Mouse (Mus musculus): ENCODE data around the gene Ulk4. TPM values are rescaled to one million over a fixed set of nuclear protein-coding genes. Genes with fewer than 3 reads are reported as not detected.

The Ulk4 gene
- polyA plus RNA-seq, 1 experiment from 2014 or later: 75.1 TPM

DNA sequence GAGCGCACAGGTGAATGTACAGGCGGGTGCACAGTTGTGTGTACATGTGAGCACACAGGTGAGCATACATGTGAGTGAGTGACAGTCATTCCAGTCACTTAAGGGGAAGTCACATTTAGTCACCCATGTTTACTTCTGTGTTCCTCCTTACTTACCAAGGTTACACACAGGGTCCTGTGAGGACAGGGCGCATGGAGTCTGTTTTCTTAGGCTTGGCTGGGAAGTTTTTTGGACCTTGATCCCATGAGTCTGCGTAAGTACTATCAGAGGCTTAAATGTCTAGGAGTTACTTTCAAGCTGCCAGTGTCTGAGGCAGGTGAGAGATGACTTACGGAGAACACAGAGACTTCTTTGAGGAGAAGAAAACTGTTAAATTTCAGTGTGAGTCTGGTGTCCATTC, 291.5 kb downstream of the Ulk4 start:
- 92% methylated on average over 5 of the region's 5 CpGs for WGBS
- no peak for ATAC-seq (replicated peaks; ENCODE audit: low FRiP score)
- Histone ChIP-seq H3K36me3 (ENCODE audit: control insufficient read depth, insufficient read depth, low read length) (no peaks in the 10 kb centered on the region), H3K9me3 (ENCODE audit: control insufficient read depth, low read length) (no peaks in the 10 kb centered on the region), H3K4me2 (no peak overlapping the region), H3K4me1 (replicated peaks; ENCODE audit: control insufficient read depth, insufficient read depth, low read length) (peaks cover 4% of the 10 kb centered on the region), H3K27me3 (replicated peaks; ENCODE audit: control insufficient read depth, insufficient read depth, low read length) (no peaks in the 10 kb centered on the region), H3K4me3 (ENCODE audit: low read depth, low read length) (no peak overlapping the region), H3K27ac (ENCODE audit: low read depth, low read length) (no peak overlapping the region), H3K9ac (ENCODE audit: low read depth, low read length) (no peak overlapping the region)
- DNase-seq (ENCODE audit: low spot score): no peak

DNA sequence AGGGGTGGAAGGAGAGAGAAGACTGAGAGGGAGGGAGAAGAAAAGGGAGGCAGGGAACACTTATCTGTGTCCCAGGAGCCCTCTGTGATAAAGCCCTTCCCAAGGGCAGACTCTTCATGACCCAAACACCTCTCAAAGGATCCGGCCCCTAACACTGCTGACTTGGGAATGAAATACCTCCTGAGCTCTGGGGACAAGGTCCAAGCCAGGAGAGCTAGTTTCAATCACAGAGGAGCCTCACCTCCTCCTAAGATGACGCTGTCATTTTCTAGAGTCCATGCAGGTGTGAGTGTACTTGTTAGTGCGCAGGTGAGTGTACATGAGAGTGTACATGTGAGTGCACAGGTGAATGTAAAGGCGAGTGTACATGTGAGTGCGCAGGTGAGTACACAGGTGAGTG, 292.0 kb downstream of the Ulk4 start:
- Histone ChIP-seq H3K4me2 (no peak overlapping the region), H3K9me3 (ENCODE audit: control insufficient read depth, low read length) (no peaks in the 10 kb centered on the region), H3K36me3 (ENCODE audit: control insufficient read depth, insufficient read depth, low read length) (no peaks in the 10 kb centered on the region), H3K9ac (ENCODE audit: low read depth, low read length) (no peak overlapping the region), H3K27ac (ENCODE audit: low read depth, low read length) (no peak overlapping the region), H3K4me3 (ENCODE audit: low read depth, low read length) (no peak overlapping the region), H3K4me1 (replicated peaks; ENCODE audit: control insufficient read depth, insufficient read depth, low read length) (peaks cover 4% of the 10 kb centered on the region), H3K27me3 (replicated peaks; ENCODE audit: control insufficient read depth, insufficient read depth, low read length) (no peaks in the 10 kb centered on the region)
- DNase-seq (ENCODE audit: low spot score) (no peak), ATAC-seq (replicated peaks; ENCODE audit: low FRiP score) (no peak)
- WGBS: 86% methylated on average over 5 of the region's 5 CpGs

GRCm38 (mm10) chr9:120984509-120984908, 292.5 kb downstream of the Ulk4 start:
- H3K27ac ChIP-seq (ENCODE audit: low read depth, low read length): no peak overlapping the region
- H3K9me3 ChIP-seq (ENCODE audit: control insufficient read depth, low read length): no peaks in the 10 kb centered on the region
- peaks cover 4% of the 10 kb centered on the region for H3K4me1 ChIP-seq (replicated peaks; ENCODE audit: control insufficient read depth, insufficient read depth, low read length)
- WGBS: 67% methylated on average over 5 of the region's 5 CpGs
- no peak overlapping the region for H3K9ac ChIP-seq (ENCODE audit: low read depth, low read length)
- H3K4me2 ChIP-seq: no peak overlapping the region
- ATAC-seq (replicated peaks; ENCODE audit: low FRiP score): no peak
- H3K4me3 ChIP-seq (ENCODE audit: low read depth, low read length): no peak overlapping the region
- H3K27me3 ChIP-seq (replicated peaks; ENCODE audit: control insufficient read depth, insufficient read depth, low read length): no peaks in the 10 kb centered on the region
- no peak for DNase-seq (ENCODE audit: low spot score)
- H3K36me3 ChIP-seq (ENCODE audit: control insufficient read depth, insufficient read depth, low read length): no peaks in the 10 kb centered on the region

- no peak for ATAC-seq (replicated peaks; ENCODE audit: low FRiP score)
- H3K4me1 ChIP-seq (replicated peaks; ENCODE audit: control insufficient read depth, insufficient read depth, low read length): peaks cover 4% of the 10 kb centered on the region
- no peaks in the 10 kb centered on the region for H3K36me3 ChIP-seq (ENCODE audit: control insufficient read depth, insufficient read depth, low read length)
- no peak overlapping the region for H3K4me2 ChIP-seq
- no peak overlapping the region for H3K4me3 ChIP-seq (ENCODE audit: low read depth, low read length)
- 82% methylated on average over 8 of the region's 8 CpGs for WGBS
- no peak overlapping the region for H3K27ac ChIP-seq (ENCODE audit: low read depth, low read length)
- H3K9me3 ChIP-seq (ENCODE audit: control insufficient read depth, low read length): no peaks in the 10 kb centered on the region
- H3K9ac ChIP-seq (ENCODE audit: low read depth, low read length): no peak overlapping the region
- no peaks in the 10 kb centered on the region for H3K27me3 ChIP-seq (replicated peaks; ENCODE audit: control insufficient read depth, insufficient read depth, low read length)
- no peak for DNase-seq (ENCODE audit: low spot score)
These were observed 293.1 kb downstream of the Ulk4 start for GRCm38 (mm10) chr9:120983849-120984248.

DNA sequence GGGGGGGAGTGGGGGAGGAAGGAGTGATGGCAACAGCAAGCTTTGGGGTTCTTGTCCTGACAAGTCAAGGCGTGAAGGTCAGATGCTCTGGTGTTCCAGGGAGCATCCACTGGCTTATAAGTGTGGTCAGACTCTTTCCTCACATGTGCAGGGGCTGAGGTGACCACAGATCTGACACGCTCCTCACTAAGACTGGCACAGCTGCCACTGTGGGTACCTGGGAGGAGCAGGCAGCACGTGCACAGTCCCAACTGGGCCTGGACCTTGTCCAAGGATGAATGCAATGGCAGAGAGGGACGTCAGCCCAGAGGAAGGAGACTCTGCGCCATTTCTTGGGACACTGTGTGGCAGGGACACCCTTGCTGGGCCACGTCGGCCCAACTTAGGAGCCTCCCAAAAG, 295.2 kb downstream of the Ulk4 start:
- ATAC-seq (replicated peaks; ENCODE audit: low FRiP score) (no peak), DNase-seq (ENCODE audit: low spot score) (no peak)
- H3K27me3 ChIP-seq (replicated peaks; ENCODE audit: control insufficient read depth, insufficient read depth, low read length): no peaks in the 10 kb centered on the region
- no peak overlapping the region for H3K9ac ChIP-seq (ENCODE audit: low read depth, low read length)
- no peak overlapping the region for H3K4me2 ChIP-seq
- WGBS: 86% methylated on average over 7 of the region's 7 CpGs
- H3K4me1 ChIP-seq (replicated peaks; ENCODE audit: control insufficient read depth, insufficient read depth, low read length): peaks cover 4% of the 10 kb centered on the region
- H3K4me3 ChIP-seq (ENCODE audit: low read depth, low read length): no peak overlapping the region
- no peak overlapping the region for H3K27ac ChIP-seq (ENCODE audit: low read depth, low read length)
- no peaks in the 10 kb centered on the region for H3K36me3 ChIP-seq (ENCODE audit: control insufficient read depth, insufficient read depth, low read length)
- no peaks in the 10 kb centered on the region for H3K9me3 ChIP-seq (ENCODE audit: control insufficient read depth, low read length)

DNA sequence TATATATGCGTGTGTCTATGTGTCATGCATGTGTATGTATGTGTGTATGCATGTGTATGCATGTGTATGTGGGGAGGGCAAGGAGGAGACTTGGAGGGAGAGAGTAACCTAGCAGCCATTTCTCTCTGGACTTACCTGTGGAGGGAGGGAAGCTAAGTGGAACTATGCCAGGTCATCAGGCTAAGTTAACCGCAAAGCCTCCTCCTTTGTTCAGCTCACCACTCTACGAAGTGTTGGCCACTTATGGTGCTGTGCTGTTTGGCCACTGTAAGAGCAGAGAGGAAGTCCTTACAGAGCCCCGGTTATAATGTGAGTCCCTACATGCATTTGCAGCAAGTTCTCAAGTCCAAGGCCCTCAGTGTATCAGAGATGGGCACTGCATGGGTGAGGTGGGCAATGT, 300.1 kb downstream of the Ulk4 start:
- Histone ChIP-seq H3K4me2 (no peak overlapping the region), H3K36me3 (ENCODE audit: control insufficient read depth, insufficient read depth, low read length) (no peaks in the 10 kb centered on the region), H3K27me3 (replicated peaks; ENCODE audit: control insufficient read depth, insufficient read depth, low read length) (no peaks in the 10 kb centered on the region), H3K27ac (ENCODE audit: low read depth, low read length) (no peak overlapping the region), H3K4me3 (ENCODE audit: low read depth, low read length) (no peak overlapping the region), H3K9me3 (ENCODE audit: control insufficient read depth, low read length) (no peaks in the 10 kb centered on the region), H3K9ac (ENCODE audit: low read depth, low read length) (no peak overlapping the region), H3K4me1 (replicated peaks; ENCODE audit: control insufficient read depth, insufficient read depth, low read length) (no peaks in the 10 kb centered on the region)
- DNase-seq (ENCODE audit: low spot score) (no peak), ATAC-seq (replicated peaks; ENCODE audit: low FRiP score) (no peak)
- 89% methylated on average over 4 of the region's 4 CpGs for WGBS

DNA sequence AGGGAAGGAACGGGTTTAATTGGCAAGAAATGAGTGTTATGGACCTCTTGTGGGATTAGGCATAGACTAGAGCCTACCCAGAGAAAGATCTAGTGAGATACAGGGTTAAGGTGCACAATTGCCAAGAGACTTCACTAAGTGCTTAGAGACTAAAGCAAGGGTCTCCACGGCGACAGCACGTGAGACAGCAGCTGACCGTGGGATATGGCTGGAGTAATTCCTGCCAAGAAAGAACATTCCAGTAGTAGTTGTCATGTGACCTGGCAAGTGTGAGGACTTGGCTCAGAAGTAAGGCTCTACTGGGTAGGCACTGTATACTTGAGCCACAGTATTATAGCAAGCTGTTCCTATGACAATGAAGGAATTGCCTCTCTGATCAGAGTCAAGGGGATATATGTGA, 300.8 kb downstream of the Ulk4 start:
- no peaks in the 10 kb centered on the region for H3K27me3 ChIP-seq (replicated peaks; ENCODE audit: control insufficient read depth, insufficient read depth, low read length)
- no peaks in the 10 kb centered on the region for H3K36me3 ChIP-seq (ENCODE audit: control insufficient read depth, insufficient read depth, low read length)
- H3K4me3 ChIP-seq (ENCODE audit: low read depth, low read length): no peak overlapping the region
- no peak overlapping the region for H3K27ac ChIP-seq (ENCODE audit: low read depth, low read length)
- no peak overlapping the region for H3K9ac ChIP-seq (ENCODE audit: low read depth, low read length)
- no peak for ATAC-seq (replicated peaks; ENCODE audit: low FRiP score)
- no peak overlapping the region for H3K4me2 ChIP-seq
- DNase-seq (ENCODE audit: low spot score): no peak
- WGBS: 87% methylated on average over 5 of the region's 5 CpGs
- H3K9me3 ChIP-seq (ENCODE audit: control insufficient read depth, low read length): no peaks in the 10 kb centered on the region
- no peaks in the 10 kb centered on the region for H3K4me1 ChIP-seq (replicated peaks; ENCODE audit: control insufficient read depth, insufficient read depth, low read length)

- H3K27ac ChIP-seq (ENCODE audit: low read depth, low read length): no peak overlapping the region
- no peak overlapping the region for H3K9ac ChIP-seq (ENCODE audit: low read depth, low read length)
- H3K4me3 ChIP-seq (ENCODE audit: low read depth, low read length): no peak overlapping the region
- H3K4me2 ChIP-seq: no peak overlapping the region
- WGBS: 74% methylated on average over 2 of the region's 2 CpGs
- H3K9me3 ChIP-seq (ENCODE audit: control insufficient read depth, low read length): no peaks in the 10 kb centered on the region
- ATAC-seq (replicated peaks; ENCODE audit: low FRiP score): no peak
- no peak for DNase-seq (ENCODE audit: low spot score)
- no peaks in the 10 kb centered on the region for H3K4me1 ChIP-seq (replicated peaks; ENCODE audit: control insufficient read depth, insufficient read depth, low read length)
- no peaks in the 10 kb centered on the region; the same call in 1 of the 2 replicates for H3K36me3 ChIP-seq (ENCODE audit: control insufficient read depth, insufficient read depth, low read length)
- H3K27me3 ChIP-seq (replicated peaks; ENCODE audit: control insufficient read depth, insufficient read depth, low read length): no peaks in the 10 kb centered on the region
These were observed 302.8 kb downstream of the Ulk4 start for GRCm38 (mm10) chr9:120974209-120974608.

GRCm38 (mm10) chr9:120973026-120973515, 303.9 kb downstream of the Ulk4 start:
- Histone ChIP-seq H3K27me3 (replicated peaks; ENCODE audit: control insufficient read depth, insufficient read depth, low read length) (no peaks in the 10 kb centered on the region), H3K4me2 (no peak overlapping the region), H3K36me3 (ENCODE audit: control insufficient read depth, insufficient read depth, low read length) (peaks cover 5% of the 10 kb centered on the region), H3K27ac (ENCODE audit: low read depth, low read length) (no peak overlapping the region), H3K4me1 (replicated peaks; ENCODE audit: control insufficient read depth, insufficient read depth, low read length) (no peaks in the 10 kb centered on the region), H3K9ac (ENCODE audit: low read depth, low read length) (no peak overlapping the region), H3K4me3 (ENCODE audit: low read depth, low read length) (no peak overlapping the region), H3K9me3 (ENCODE audit: control insufficient read depth, low read length) (no peaks in the 10 kb centered on the region)
- WGBS: 77% methylated on average over 6 of the region's 6 CpGs
- DNase-seq (ENCODE audit: low spot score): no peak
- ATAC-seq (replicated peaks; ENCODE audit: low FRiP score): no peak

All from liver, embryonic 11.5 days (tissue).